Mouse (Mus musculus) thymus, postnatal 25 days (tissue): ENCODE data around the gene Tsga10ip.
A peak's percentile ranks its signal among the peaks of the same experiment; 100 is the strongest.

ENCODE experiments used
- DNase-seq: peaks from one replicate; pipeline ENCODE4 v3.0.0; 2022

Gene Tsga10ip

DNA sequence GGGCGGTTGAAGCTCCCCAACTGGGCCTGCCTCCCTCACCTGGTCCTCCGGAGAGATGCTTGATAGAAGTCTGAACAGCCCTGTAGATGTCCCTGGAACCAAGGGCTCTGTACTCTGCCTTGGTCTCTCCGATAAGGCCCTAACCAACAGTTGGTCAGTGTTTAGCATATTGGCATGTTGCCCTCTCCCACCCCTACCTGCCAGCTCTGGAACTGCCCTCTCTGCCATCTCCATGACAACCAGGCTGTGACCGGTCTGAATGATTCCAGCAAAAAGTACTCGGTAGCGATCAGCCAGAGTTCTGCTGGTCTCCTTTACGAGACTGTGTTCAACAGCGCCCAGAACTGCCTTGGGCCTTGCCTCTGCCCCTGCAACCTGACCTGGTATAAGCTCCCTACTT lies at the start of gene Tsga10ip:
Gene Tsga10ip (minus strand): TSS at position 234 of the 400 bp plus-strand sequence.
- DNase-seq, result no peak

DNA sequence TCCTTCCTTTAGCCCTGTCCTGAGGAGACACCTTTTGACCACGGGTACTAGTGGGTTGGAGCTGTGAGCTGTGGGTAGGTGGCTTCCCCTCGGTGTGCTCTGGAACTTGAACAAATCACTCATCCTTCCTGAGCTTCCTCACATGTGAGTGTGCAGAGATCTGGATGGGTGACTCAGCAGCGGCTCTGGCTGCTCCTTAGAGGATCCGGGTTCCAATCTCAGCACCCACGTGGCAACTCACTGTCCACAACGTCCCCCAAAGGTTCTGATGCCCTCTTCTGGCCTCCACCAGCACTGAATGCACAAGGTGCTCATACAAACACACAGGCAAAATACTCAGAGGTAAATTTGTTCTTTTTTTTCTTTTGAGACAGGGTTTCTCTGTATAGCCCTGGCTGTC lies 49.4 kb upstream of the Tsga10ip start:
- DNase-seq, result no peak

DNA sequence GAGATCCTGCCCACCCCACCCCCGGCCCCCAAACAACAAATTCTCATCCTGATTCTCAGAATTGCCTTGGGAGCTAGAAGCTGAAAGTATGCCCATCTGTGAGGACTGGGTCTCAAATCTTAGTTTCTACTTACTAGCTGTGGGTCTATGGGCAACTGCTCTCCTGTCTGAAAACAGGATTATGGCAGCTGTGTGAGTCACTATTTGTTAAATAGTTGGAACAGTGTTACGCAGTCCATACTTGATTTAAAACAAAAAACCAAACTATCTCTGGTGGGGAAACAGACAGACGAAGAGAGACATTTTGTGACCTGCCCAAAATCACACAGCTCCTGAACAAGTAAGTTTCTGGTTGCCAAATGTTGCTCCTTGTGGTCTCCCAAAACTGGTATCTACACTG lies 47.3 kb upstream of the Tsga10ip start:
- no peak for DNase-seq

DNA sequence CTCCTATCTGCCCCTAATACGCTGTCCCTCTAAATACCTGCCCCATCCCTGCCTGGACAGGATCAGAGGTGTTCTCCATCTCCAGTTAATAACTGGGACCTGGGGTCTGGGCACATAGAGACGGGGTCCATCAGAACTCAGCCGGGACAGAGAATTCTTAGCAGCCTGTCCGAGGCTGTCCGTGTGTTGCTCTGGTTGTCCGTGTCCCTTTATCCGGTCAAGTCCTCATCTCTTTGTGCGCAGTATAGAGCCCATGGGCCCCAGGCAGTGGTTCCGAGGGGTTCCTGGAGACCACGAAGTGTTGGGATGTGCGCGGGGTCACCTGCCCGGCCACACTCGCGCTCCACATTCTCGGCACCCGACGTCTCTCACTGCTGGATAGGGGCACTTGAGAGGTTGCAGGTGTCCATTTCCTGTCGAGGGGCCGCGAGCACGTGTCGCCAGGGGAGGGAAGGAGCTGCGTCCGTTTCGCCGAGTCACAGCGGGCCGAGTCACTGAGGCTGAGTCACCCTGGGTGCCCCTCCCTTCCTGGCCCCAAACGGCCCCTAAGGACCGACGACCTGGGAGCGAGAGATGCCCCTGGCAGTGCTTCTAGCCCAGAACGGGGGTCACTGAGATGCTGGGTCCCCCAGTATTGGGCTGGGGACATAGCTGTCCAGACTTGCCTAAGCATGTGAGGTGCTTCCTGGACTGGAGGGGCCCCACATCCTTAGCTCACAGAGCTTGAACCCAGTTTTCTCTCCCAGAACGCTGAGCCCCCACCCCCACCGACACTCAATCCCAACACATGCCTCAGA lies 46.2 kb upstream of the Tsga10ip start:
- DNase-seq, result no peak

DNA sequence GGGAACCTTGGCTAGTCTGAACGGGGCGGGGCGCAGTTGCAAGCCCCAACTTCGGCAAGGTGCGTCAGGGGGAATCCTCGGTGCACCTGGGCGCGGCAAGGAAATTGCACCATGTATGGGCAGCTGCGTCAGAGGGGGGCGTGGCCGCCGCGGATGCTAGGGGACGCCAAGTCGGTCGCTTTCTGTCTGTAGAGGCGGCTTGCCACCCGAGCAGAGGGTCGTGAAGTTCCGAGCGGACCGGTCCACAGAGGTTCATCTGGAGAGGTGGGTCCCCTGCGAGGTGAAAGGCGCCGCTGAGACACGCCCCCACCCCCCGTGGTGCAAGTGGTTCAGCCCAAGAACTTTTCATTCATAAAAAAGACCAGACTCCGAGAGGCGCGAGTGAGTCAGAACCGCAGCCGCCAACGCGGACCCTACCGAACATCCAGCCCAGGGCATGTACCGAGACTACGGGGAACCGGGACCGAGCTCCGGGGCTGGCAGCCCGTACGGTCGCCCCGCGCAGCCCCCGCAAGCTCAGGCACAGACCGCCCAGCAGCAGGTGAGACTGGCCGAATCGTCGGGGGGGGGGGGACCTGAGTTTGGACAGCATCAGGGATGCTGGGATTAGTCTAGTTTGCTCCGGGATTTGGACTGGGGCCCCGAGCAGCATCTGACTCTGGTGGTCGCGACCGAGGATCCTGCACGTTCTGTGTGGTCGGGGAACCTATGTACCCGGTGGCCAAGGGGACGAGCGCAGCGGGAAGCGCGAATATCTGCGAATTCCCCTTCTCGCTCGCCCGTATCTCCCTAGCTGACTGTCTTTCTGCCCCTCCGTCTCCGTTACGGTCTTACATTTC lies 45.4 kb upstream of the Tsga10ip start, which contains the start of gene Fosl1:
Gene Fosl1 (plus strand): TSS at position 33 of the 839 bp plus-strand sequence.
- DNase-seq, result peak; percentile 84

DNA sequence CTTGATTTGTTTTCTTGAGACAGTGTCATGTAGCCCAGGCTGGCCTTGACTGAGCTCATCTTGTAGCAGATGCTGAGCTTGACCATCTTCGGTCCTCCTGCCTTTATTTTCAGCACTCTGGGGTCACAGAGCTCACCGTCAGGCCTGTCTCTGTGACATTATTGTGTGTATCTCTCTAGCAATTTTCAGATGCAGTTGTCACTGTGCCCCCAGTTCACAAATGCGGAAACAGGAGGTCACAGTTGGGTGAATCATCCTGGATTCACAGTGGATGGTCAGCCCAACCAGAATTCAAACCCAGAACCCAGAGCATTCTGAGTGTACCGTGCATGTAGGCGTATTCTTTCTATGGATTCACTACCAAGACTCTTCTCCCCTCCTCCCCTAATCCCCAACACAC lies 43.4 kb upstream of the Tsga10ip start:
- DNase-seq, result no peak

DNA sequence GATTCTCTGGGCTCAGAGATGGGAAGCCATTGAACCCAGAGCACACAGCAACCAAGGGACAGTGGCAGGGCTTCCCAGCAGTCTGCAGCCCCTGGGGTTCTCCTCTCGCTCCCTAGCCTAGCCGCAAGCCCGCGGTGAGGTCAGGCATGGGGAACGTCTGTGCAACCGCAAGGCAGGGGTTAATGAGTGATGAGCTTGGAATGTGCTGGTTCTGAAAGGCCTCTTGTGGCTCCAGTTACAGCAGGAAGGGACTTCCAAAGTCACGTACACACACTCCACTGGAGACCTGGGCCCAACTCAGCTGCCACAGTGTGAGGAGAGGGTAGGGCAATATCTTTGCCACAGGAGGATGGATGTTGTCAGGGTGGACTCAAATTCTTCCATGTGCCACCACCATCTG lies 42.6 kb upstream of the Tsga10ip start:
- no peak for DNase-seq

DNA sequence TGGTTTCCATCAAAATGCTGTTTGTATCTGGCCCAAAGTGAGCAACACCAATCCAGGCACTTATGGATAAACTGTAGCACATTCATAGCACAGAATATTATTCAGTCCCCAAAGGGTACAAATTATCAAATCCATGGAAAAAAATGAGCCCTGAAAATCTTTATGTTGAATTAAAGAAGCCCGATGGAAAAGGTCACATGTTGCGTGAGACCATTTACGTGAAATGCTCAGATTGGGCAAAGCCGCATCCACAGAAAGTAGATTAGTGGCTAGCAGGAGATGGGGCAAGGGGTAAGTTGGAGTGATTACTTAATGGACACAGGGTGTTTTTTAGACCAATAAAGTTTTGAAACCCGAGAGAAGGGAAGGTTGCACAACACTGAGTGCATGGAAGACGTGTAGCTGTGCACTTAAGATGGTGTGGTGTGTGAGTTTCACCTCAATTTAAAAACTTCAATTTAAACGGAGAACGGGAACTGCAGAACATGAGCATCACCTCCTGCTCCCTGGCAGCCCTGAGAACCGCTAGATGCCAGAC lies 42.1 kb upstream of the Tsga10ip start:
- DNase-seq, result no peak

DNA sequence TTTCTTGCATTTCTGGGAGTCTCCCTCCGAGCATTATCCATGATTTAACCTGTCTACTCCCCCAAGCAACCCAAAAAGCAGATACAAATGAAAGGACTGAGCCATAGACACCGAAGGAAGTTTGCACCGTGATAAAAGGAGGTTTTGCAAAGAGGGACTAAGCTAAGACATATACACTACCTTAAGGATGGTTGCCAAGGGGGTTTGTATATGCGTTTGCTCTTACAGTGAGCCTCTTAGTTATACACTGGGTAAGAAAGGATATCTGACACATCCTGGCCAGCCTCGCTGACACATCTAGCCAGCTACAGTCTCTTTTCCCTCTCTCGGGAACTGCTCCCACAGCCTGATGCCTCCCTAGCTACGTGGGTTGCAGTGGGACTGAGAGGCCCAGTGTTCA lies 31.6 kb upstream of the Tsga10ip start:
- no peak for DNase-seq

DNA sequence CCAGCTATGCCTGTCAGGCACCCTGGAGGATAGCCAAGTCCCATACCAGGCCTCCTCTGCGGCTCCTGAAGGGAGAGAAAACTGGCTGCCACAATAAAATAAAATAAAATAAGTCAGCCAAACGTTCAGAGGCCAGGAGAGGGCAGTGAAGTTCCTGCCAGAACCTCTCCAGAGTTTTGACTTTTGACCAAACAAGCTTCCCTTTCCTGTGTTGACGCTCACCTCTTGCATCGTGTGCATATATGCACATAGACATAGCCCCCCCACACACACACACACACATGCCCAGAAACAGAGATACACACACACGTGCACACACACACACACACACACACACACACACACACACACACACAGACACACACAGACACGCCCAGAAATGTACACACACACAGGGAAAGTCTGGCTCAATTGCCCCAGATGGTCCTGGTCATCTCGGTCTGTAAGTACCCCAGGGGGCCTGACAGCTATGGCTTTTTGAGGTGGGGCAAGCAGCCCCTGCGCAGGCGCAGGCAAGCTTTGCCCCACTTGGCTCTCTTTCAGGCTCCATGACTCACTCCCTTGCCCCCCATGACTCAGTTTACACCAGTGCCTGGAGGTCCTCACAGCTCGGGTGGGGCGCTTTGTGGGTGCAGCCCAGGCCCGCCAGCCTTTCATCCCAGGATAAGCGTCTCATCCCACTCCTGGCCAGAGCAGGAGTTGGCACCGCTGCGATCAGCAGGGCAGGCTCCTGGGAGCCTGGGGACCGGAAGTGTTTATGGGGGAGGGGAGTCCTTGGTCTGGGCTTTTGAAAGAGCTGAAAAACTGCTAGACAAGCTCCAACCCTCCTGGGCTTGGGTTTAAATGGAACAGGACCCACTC lies 30.9 kb upstream of the Tsga10ip start:
- DNase-seq, result peak; percentile 80

DNA sequence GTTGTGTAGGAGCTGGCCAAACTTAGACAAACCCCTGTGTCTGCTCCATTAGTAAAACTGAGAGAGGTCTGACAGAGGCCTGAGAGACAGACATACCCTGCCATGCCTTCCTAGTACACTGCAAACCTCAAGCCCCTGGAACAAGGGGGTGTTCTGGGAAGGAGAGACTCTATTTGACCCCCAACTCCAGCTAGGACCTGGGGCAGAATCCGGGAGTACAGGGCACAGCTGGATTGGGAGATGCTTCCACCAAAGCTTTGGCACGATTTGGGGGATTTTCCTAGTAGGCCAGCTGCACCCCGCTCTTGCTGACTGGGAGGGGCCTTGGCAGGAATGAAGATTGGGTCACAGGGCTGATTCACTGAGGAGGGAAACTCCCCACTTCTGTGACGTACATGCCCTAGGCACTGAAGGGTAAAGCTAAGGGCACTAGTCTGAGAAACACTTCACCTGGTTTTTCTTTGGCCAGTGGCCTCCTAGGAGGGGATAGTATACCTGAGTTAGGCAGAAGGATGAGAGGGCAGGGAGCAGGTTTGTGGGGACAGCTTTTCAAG lies 29.7 kb upstream of the Tsga10ip start:
- no peak for DNase-seq

DNA sequence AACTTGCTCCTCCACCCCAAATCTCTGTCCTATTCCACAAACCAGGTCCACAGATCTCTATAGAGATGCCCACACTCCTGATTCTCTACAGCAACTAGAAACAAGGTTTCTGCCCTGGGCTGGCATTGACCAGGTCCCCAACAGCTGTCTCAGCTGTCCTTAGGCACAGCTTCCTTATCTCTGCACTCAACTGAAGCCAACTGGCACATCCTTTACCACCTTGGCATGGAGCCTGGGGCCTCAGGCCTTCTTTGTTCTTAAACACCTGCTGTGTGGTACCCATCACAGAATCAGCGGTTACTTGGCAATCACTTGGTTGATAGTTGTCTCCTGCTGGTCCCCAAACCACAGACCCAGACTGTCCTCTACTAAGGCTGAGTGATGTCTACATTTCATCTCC lies 28.1 kb upstream of the Tsga10ip start:
- peak; percentile 39 for DNase-seq

DNA sequence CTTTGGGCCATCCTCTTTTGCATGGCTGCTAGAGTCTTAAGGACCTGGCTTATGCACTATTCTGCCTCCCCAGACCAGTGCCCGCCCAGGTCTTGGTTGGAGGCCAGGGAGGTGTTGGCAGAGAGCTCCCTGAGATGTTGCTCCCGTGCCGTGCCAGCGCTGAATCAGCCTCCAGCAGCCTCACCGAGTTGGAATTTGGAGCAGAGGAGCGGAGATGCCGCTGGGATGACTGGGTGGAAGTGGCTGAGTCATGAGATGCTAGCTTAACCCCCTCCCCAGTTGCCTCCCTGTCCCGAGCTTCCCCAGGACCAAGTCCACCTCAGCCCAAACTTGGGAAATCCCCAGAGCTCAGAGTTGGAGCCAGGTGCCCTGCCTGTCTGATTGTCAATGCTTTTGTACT lies 27.5 kb upstream of the Tsga10ip start:
- no peak for DNase-seq

DNA sequence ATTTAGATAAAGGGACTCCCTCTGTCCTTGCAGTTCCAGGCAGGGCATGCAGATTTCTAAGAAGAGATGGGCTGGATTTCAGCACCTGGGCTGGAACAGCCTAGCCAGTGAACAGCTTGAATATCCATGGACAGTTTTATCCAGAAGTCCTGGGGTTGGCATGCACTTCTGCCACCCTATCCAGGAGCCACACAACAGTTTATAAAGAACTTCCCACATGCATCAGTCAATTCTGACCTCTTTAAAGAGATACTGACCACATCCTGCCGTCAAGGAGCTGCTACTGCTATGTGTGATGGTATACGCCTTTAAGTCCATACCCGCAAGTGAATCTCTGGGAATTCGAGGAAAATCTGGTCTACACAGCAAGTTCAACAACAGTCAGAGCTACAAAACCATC lies 26.9 kb upstream of the Tsga10ip start:
- DNase-seq, result no peak

DNA sequence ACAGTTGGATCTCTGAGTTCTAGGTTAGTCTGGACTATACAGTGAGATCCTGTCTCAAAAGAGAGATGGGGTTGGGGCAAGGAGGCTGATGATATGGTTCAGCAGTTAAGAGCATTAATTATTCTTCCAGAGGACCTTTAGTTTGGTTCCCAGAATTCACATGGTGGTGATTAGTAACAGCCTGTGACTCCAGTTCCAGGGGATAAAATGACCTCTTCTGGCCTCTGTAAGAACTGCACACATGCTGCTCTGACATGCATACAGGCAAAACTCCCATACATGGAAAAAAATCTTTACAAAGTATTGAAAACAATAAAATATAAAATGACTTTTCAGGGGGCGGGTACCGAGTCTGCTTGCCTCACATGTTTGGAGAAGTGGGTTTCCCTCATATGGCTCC lies 25.8 kb upstream of the Tsga10ip start:
- DNase-seq, result peak; percentile 43

DNA sequence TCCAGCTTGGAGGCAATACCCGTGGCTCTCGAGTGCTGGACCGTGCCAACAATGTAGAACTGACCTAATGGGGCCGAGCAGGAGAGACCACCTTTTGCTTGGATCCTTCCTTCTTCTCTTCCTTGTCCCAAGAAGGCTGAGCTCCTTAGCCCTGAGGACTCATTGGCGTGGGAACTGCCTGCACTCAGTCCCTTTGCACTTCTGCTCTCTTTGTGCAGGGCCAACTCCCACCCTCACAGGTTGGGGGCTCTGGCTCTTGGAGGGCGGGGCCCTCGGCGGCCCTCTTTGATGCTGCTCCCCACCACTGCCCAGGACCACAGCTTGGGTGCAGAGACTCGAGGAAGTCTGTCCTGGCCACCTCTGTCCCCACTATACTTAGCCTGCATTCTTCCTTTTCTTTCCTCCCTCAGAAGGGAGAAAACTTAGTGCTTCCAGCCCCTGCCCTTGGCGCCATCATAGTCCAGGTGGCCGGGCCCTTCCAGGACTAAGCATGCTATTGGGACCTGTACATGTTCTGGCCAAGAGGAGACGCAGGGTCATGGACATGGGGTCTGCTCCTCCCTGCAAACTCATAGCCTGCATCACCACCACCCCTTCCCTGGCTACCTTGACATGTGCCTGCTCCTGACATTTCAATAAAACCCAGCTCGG lies 24.4 kb upstream of the Tsga10ip start:
- DNase-seq, result no peak

DNA sequence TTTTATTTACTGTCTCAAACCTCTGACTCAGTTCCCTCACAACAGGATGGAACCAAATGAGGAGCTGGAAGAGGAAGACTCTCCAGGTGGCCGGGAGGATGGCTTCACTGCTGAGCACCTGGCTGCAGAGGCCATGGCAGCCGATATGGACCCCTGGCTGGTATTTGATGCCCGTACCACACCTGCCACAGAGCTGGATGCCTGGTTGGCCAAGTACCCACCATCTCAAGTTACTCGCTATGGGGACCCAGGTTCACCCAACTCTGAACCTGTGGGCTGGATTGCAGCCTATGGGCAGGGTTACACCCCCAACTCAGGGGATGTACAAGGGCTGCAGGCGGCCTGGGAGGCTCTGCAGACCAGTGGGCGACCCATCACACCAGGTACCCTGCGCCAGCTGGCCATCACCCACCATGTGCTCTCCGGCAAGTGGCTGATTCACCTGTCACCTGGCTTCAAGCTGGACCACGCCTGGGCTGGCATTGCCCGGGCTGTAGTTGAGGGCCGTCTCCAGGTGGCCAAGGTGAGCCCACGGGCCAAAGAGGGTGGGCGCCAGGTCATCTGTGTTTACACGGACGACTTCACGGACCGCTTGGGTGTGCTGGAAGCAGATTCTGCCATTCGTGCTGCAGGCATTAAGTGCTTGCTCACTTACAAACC lies 23.7 kb upstream of the Tsga10ip start:
- DNase-seq, result peak; percentile 17

DNA sequence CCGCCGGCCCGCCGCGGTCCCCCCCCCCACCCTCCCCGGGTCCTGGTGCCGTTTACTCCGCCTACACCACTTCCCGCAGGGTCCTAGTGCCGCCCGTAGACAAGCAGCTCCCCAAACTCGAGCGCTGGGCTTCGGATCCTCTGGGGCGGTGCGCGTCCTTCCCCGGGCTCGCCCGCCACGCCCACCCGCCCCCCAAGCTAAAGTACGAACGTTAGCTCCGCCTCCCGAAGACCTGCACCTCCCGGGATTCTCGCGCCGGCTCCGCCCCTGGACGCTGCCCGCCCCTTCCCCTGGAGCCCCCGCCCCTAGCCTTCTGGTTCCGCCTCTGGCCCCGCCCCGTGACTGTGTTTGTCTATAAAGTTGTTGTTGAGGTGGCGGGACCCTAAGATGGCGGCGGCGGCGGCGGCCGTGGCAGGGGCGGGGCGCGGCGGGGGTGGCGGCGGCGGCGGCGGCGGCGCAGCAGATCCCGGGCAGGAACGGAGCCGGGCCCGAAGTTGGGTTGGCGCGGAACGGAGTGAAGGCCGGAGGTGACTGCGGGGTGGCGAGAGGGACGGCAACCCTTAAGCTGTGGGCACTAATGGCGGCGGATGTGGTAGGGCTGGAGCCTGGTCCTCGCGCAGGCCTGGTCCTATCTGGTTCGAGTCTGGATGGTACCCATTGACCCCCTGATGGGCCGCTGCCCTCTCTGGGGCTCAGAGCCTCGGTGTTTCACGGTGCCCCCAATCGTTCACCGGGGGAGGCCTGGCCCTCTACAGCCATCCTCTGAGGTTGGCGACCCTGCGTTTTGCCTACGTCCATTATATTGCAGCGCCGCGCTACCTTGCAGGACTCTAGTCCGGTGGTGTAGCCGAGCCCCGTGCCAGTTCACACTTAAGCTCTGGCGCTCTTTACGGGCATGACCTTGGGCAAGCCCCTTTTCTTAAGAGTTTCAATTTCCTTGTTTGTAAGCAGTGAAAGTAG lies 22.7 kb upstream of the Tsga10ip start, which contains the start of the genes Drap1 and AI837181:
Gene Drap1 (minus strand): TSS at position 198 of the 960 bp plus-strand sequence.
Gene AI837181 (plus strand): TSS at position 363 of the 960 bp plus-strand sequence.
- peak; percentile 96 for DNase-seq

DNA sequence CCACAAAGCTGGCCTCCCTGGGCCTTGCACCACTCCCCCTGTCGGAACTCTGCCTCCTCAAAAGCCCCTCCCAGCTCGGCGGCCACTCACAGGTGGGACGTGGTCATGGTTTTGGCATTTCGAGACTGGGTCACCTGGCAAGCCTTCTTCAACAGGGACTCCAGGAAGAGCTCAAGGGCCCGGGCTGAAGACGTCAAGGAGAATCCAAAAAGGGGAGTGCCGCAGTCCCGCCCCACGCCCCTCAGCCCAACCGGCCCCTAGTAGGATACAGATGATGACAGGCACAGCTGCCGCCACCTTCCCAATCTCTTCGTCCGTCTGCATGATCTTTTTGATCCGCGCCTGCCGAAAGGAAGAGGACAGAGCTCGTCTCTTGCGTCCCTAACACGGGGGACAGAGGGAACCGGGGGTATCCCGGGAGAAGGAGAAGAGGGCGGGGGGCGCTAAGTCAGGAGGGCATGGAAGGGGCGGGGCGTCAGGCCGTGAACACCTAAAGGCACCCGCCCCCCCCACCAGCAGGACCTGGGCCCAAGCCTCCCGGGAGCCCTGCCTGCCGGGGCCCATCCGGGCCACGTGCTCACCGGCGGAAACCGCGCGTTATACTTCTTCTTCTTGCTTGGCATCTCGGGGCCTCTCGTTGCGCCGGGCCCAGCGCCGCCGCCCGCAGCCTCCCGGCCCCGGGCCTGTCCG lies 21.9 kb upstream of the Tsga10ip start:
- peak; percentile 79 for DNase-seq
